Mouse (Mus musculus) bone marrow, adult 2 months (tissue): ENCODE data around the gene Bach1.

Experiments used
- CTCF ChIP-seq: fragments of 200-500 bp; IDR thresholded peaks from 2 replicates; pipeline ENCODE4 v1.5.1; 2011; ENCODE audit warnings: low read length, control low read depth; ENCODE audit not compliant: control insufficient read depth, insufficient read depth
- POLR2A ChIP-seq: fragments of 200-500 bp; IDR thresholded peaks from 2 replicates; pipeline ENCODE4 v1.6.1; 2011; ENCODE audit warnings: low read depth, mild to moderate bottlenecking, control low read depth, low read length, borderline replicate concordance; ENCODE audit not compliant: control insufficient read depth

DNA sequence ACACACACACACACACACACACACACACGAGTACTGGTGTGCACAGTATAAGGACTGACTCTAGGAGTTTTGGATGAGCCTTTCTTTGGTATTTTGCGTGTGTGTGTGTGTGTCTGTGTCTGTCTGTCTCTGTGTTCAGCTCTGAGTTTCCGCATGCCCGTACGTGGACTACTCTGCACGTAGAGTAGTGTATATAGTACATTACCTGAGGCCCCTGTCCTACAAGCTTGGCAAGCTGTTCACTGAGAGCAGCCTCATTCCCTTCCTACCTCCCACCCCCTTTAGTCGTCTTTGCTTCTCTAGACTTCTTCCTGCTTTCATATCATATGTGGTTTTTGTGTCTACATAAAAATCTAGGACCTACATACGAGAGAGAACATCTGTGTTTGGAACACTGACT is 30.0 kb downstream of the Bach1 start:
- no peak for TF ChIP-seq POLR2A
- no peak for TF ChIP-seq CTCF
